Mouse (Mus musculus) gastrocnemius, postnatal 25 days (tissue): Measurements from ENCODE around the gene Zbtb38. TPM values are rescaled to one million over a fixed set of nuclear protein-coding genes. Genes with fewer than 3 reads are reported as not detected.
A peak's percentile ranks its signal among the peaks of the same experiment; 100 is the strongest.

Experiments
- DNase-seq: peaks from one replicate; pipeline ENCODE4 v3.0.0; 2022
- total RNA-seq, 2 experiments: library from RNA; stranded (reverse); gene quantifications; 1 replicate in 1 of 2; 2 replicates in 1 of 2; pipeline ENCODE4 v1.2.3; 2021

The Zbtb38 gene
- total RNA-seq, 2 experiments from 2014 or later: 19.3 to 19.8 TPM

- no peak for DNase-seq
Measured at GRCm38 (mm10) chr9:96713472-96714390, 38.9 kb downstream of the Zbtb38 start.

GRCm38 (mm10) chr9:96712758-96713471, 39.7 kb downstream of the Zbtb38 start:
- DNase-seq: peak; percentile 67

- no peak for DNase-seq
Measured at GRCm38 (mm10) chr9:96712045-96712444, 40.6 kb downstream of the Zbtb38 start.

GRCm38 (mm10) chr9:96710241-96710946, 42.2 kb downstream of the Zbtb38 start:
- DNase-seq: no peak

- no peak for DNase-seq
Measured at GRCm38 (mm10) chr9:96708905-96709304, 43.7 kb downstream of the Zbtb38 start.

- DNase-seq: no peak
Measured at GRCm38 (mm10) chr9:96707964-96708363, 44.7 kb downstream of the Zbtb38 start.

- DNase-seq: peak; percentile 83
Measured at GRCm38 (mm10) chr9:96705576-96706285, 46.9 kb downstream of the Zbtb38 start.

- DNase-seq: no peak
Measured at GRCm38 (mm10) chr9:96704935-96705334, 47.7 kb downstream of the Zbtb38 start.

- DNase-seq: no peak
Measured at GRCm38 (mm10) chr9:96701891-96702290, 50.7 kb downstream of the Zbtb38 start.

- no peak for DNase-seq
Measured at GRCm38 (mm10) chr9:96699276-96700035, 53.2 kb downstream of the Zbtb38 start.

- no peak for DNase-seq
Measured at GRCm38 (mm10) chr9:96696788-96697492, 55.7 kb downstream of the Zbtb38 start.

GRCm38 (mm10) chr9:96696141-96696561, 56.5 kb downstream of the Zbtb38 start:
- DNase-seq: peak; percentile 31

- DNase-seq: no peak
Measured at GRCm38 (mm10) chr9:96690461-96690863, 62.2 kb downstream of the Zbtb38 start.

GRCm38 (mm10) chr9:96689076-96689475, 63.6 kb downstream of the Zbtb38 start:
- DNase-seq: no peak

GRCm38 (mm10) chr9:96688194-96688875, 64.3 kb downstream of the Zbtb38 start:
- no peak for DNase-seq

- DNase-seq: no peak
Measured at GRCm38 (mm10) chr9:96687591-96688186, 64.9 kb downstream of the Zbtb38 start.

- DNase-seq: no peak
Measured at GRCm38 (mm10) chr9:96685600-96686084, 67.0 kb downstream of the Zbtb38 start.

GRCm38 (mm10) chr9:96684866-96685599, 67.6 kb downstream of the Zbtb38 start:
- no peak for DNase-seq
